Mouse (Mus musculus) adrenal gland, adult (tissue): Measurements from ENCODE around the gene Chac2.
A peak's percentile ranks its signal among the peaks of the same experiment; 100 is the strongest.
"Not testable (repeated sequence)": the region's sequence is repeated elsewhere in the genome, so short reads cannot be mapped to it uniquely, and the experiment has no call there.

ENCODE experiments used
- DNase-seq, 2 experiments: peaks; one replicate each; pipeline ENCODE4 v3.0.0; 2022 to 2023; ENCODE audit warnings: low spot score in 1 of 2; ENCODE audit not compliant: inconsistent age in 2 of 2

The Chac2 gene

GRCm38 (mm10) chr11:30985877-30986624 is at the start of gene Chac2:
Chac2 (minus strand) TSS chr11:30986350.
- peak; percentile 89 to 97 for DNase-seq

GRCm38 (mm10) chr11:31034958-31035357 is 48.8 kb upstream of the Chac2 start:
- no peak for DNase-seq

- DNase-seq = not testable (repeated sequence)
Observed at GRCm38 (mm10) chr11:31017466-31017865, 31.3 kb upstream of the Chac2 start.

- not testable (repeated sequence) for DNase-seq
Observed at GRCm38 (mm10) chr11:31009668-31010067, 23.5 kb upstream of the Chac2 start.

- DNase-seq = no peak
Observed at GRCm38 (mm10) chr11:31001169-31001908, 15.2 kb upstream of the Chac2 start.

- no peak for DNase-seq
Observed at GRCm38 (mm10) chr11:31000028-31000427, 13.9 kb upstream of the Chac2 start.

GRCm38 (mm10) chr11:30998704-30999103 is 12.6 kb upstream of the Chac2 start:
- DNase-seq = no peak

- no peak for DNase-seq
Observed at GRCm38 (mm10) chr11:30998199-30998598, 12.0 kb upstream of the Chac2 start.

- no peak for DNase-seq
Observed at GRCm38 (mm10) chr11:30996670-30997069, 10.5 kb upstream of the Chac2 start.

- peak in 1 of 2 experiments; percentile 9 for DNase-seq
Observed at GRCm38 (mm10) chr11:30986625-30987017, 471 bp upstream of the Chac2 start.

- DNase-seq = no peak
Observed at GRCm38 (mm10) chr11:30985237-30985636, 913 bp downstream of the Chac2 start.

GRCm38 (mm10) chr11:30954279-30954725 is 31.8 kb downstream of the Chac2 start, which contains the start of gene Erlec1:
Erlec1 (minus strand) TSS chr11:30954335.
- peak; percentile 89 to 95 for DNase-seq

- peak; percentile 64 to 88 for DNase-seq
Observed at GRCm38 (mm10) chr11:30953469-30954154, 32.5 kb downstream of the Chac2 start.

- no peak for DNase-seq
Observed at GRCm38 (mm10) chr11:30952829-30953228, 33.3 kb downstream of the Chac2 start.

GRCm38 (mm10) chr11:30943522-30943921 is 42.6 kb downstream of the Chac2 start:
- DNase-seq = no peak

GRCm38 (mm10) chr11:30928498-30928897 is 57.7 kb downstream of the Chac2 start:
- no peak for DNase-seq

GRCm38 (mm10) chr11:30928079-30928478 is 58.1 kb downstream of the Chac2 start:
- no peak for DNase-seq
